Mouse (Mus musculus): ENCODE data around the gene Tulp2. TPM values are rescaled to one million over a fixed set of nuclear protein-coding genes. Genes with fewer than 3 reads are reported as not detected.
A peak's percentile ranks its signal among the peaks of the same experiment; 100 is the strongest.
"Not testable (repeated sequence)": the region's sequence is repeated elsewhere in the genome, so short reads cannot be mapped to it uniquely, and the experiment has no call there.

The Tulp2 gene
- total RNA-seq, 2 experiments from 2014 or later: not detected

DNA sequence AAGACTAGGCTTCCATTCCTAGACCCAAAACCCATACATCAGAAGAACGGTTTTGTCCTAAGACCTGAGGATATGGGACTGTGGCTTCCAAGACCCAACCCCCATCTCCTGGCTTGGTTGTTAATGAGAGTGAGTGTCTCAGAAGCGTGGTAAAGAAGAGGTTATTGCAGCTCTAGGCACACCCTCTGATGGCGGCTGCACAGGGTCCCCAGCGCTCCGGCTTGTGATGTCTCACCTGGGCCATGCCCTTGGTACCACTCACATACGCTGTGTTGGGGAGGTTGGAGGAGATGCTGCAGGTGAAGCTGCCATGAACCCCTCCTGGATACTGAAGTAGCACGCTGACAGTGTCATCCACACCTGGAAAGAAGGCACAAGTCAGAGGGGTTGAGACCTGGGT lies 2.9 kb upstream of the Tulp2 start:
- intact Hi-C loops (cut with DNase I): loop anchor here (5.0 kb wide), 1 partner anchor 44 kb away; no protein-coding TSS in a partner anchor
- no peak for DNase-seq (ENCODE audit: low spot score in 2 of 2)

- intact Hi-C loops (cut with DNase I); DNase-seq (ENCODE audit: low spot score in 2 of 2): not testable (repeated sequence)
Measured at GRCm38 (mm10) chr7:45480310-45480709, 1.4 kb upstream of the Tulp2 start.

- intact Hi-C loops (cut with DNase I): no loop called here
Measured at GRCm38 (mm10) chr7:45482166-45482565, 489 bp downstream of the Tulp2 start.

GRCm38 (mm10) chr7:45484985-45485384 lies 3.3 kb downstream of the Tulp2 start:
- intact Hi-C loops (cut with DNase I): not testable (repeated sequence)

More at GRCm38 (mm10) chr7:45482166-45482565, 489 bp downstream of the Tulp2 start:
- no peak for DNase-seq (ENCODE audit: low spot score in 2 of 2)

GRCm38 (mm10) chr7:45486158-45486557 lies 4.5 kb downstream of the Tulp2 start:
- DNase-seq (ENCODE audit: low spot score in 2 of 2): no peak
- intact Hi-C loops (cut with DNase I): no loop called here

More at GRCm38 (mm10) chr7:45484985-45485384, 3.3 kb downstream of the Tulp2 start:
- DNase-seq (ENCODE audit: low spot score in 2 of 2): not testable (repeated sequence)

GRCm38 (mm10) chr7:45486761-45487415 lies 5.2 kb downstream of the Tulp2 start, which contains the start of gene Gm45808:
Gm45808 (minus strand) TSS chr7:45486811.
- intact Hi-C loops (cut with DNase I): no loop called here
- no peak for DNase-seq (ENCODE audit: low spot score in 2 of 2)

DNA sequence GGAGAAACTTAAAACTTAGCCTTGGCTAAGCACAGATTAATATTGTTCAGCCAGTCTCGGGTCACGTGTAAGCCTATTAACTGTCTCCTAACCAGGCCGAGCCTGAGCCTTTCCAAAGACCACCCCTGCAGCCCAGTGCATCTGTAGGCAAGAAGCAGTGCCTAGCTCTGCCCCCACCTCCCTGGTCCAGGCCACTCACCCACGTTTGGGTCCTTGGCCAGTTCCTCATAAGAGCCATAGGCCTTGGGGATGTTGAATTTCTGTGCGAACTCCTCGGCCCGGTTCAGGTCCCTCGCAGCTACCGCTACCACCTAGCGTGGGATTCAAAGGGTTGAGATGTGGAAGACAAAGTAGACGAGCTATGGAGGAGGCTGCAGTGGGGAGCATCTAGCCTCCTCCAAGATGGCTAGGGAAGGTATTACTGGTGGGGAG lies 6.2 kb downstream of the Tulp2 start:
- DNase-seq (ENCODE audit: low spot score in 2 of 2): no peak

GRCm38 (mm10) chr7:45488293-45489204 lies 6.9 kb downstream of the Tulp2 start, which contains the start of gene Dhdh:
Dhdh (minus strand) TSS chr7:45488805.
- DNase-seq (ENCODE audit: low spot score in 2 of 2): peak; percentile 35 to 38
- intact Hi-C loops (cut with DNase I): no loop called here

More for the DNA sequence above, 6.2 kb downstream of the Tulp2 start:
- intact Hi-C loops (cut with DNase I): no loop called here

GRCm38 (mm10) chr7:45489578-45489977 lies 7.9 kb downstream of the Tulp2 start:
- intact Hi-C loops (cut with DNase I): no loop called here

DNA sequence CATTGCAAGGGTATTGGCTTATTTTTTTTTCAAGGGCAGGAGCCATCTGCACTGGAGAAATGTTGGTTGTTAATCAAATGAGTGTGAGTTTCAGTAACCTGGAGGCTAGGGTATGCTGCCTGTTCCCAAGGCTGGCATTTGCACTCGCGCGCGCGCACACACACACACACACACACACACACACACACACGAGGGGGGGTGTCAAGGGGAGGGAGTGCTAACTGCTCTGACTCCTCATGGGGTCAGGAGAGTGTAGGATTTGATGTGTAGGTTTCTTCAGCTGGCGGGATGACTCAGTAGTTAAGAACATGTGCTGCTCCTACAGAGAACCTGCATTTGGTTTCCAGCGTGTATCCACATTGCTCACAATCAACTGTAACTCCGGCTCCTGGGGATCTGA lies 9.1 kb downstream of the Tulp2 start:
- DNase-seq (ENCODE audit: low spot score in 2 of 2): peak; percentile 10 to 74
- intact Hi-C loops (cut with DNase I): no loop called here

More at GRCm38 (mm10) chr7:45489578-45489977, 7.9 kb downstream of the Tulp2 start:
- DNase-seq (ENCODE audit: low spot score in 2 of 2): no peak

GRCm38 (mm10) chr7:45491264-45491663 lies 9.6 kb downstream of the Tulp2 start:
- DNase-seq (ENCODE audit: low spot score in 2 of 2): no peak
- intact Hi-C loops (cut with DNase I): no loop called here

DNA sequence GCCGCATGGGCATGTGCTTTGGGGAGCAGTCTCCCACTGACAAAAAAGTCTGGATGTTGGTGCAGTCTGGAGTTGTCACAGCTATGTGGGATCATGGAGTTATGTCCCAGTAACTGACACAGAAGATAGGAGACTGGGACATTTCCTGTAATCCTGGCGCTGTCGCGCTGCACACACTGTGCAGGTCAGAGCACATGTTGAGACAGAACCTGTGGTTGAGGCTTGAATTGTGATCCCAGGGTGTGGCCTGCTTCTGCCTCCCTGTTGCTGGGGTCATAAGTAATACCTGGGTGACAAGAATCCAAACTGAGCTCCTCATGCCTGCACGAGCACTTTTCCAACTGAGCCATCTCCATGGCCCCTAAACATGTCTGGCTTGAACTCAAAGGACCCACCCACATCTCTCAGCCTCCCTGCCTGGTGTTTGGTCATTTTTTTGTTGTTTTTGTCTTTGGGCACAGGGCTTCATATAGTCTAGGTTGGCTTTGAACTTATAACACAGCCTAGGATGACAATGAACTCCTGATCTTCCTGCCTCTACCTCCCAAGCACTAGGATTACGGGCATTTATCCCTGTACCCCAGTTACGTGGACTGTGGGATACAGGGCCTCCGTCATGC lies 10.7 kb downstream of the Tulp2 start:
- intact Hi-C loops (cut with DNase I): loop anchor here (1.0 kb wide), 1 partner anchor 14 kb away; no protein-coding TSS in a partner anchor
- no peak for DNase-seq (ENCODE audit: low spot score in 2 of 2)

GRCm38 (mm10) chr7:45492951-45493350 lies 11.3 kb downstream of the Tulp2 start:
- intact Hi-C loops (cut with DNase I): loop anchor here (1.0 kb wide), 1 partner anchor 13 kb away; no protein-coding TSS in a partner anchor
- DNase-seq (ENCODE audit: low spot score in 2 of 2): no peak

DNA sequence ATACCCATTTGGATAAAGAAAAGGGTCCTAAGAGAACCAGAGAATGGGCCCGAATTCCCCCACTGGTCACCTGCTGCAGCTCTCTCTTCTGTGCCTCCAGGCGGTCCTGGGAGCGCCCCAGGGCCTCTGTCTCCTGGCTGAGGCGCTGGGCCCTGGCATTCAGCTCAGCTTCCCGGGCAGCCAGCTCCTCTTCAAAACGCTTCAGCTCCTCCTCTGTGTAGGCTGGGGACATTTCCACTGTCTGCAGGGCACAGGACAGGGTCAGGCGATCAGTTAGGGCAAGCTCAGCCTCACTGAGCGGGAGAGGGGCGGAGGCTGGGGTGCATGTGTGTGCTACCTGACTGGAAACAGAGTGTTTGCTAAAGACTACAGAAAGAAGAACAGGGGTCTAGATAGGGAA lies 12.9 kb downstream of the Tulp2 start:
- no peak for DNase-seq (ENCODE audit: low spot score in 2 of 2)
- intact Hi-C loops (cut with DNase I): no loop called here

- intact Hi-C loops (cut with DNase I): no loop called here
- no peak for DNase-seq (ENCODE audit: low spot score in 2 of 2)
Measured at GRCm38 (mm10) chr7:45498427-45498826, 16.8 kb downstream of the Tulp2 start.

- no peak for DNase-seq (ENCODE audit: low spot score in 2 of 2)
- intact Hi-C loops (cut with DNase I): no loop called here
Measured at GRCm38 (mm10) chr7:45507583-45507982, 25.9 kb downstream of the Tulp2 start.

DNA sequence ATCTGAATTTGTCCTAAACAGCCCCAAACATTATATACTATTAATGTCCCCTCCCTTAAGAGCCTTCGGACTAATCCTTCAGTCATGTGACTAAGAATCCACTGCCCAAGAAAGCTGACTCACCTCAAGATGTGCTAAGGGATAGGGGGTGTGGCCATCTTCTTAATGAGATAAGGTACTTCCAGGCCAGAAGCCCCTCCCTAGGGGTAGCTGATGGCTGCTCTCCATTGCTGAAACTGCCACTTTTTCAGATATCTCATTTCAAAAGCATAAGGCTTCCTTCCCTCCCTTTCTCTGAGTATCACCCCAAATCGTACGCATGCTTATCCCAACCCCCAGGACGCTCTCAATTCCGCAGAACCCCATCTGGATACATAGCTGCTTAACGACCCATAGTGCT lies 26.9 kb downstream of the Tulp2 start:
- no peak for DNase-seq (ENCODE audit: low spot score in 2 of 2)
- intact Hi-C loops (cut with DNase I): no loop called here

GRCm38 (mm10) chr7:45509181-45509882 lies 27.7 kb downstream of the Tulp2 start:
- no peak for DNase-seq (ENCODE audit: low spot score in 2 of 2)
- intact Hi-C loops (cut with DNase I): no loop called here
